Mouse (Mus musculus) neural tube, embryonic 15.5 days (tissue): ENCODE data around the gene Celf2. TPM values are rescaled to one million over a fixed set of nuclear protein-coding genes. Genes with fewer than 3 reads are reported as not detected.

Experiments
- ATAC-seq: fragments of 200-750 bp; cut with Nextera tagmentation; 2 replicates; pipeline ENCODE4 v1.8.0; 2017; ENCODE audit warnings: mild to moderate bottlenecking, moderate TSS enrichment, moderate library complexity; ENCODE audit not compliant: low FRiP score
- H3K27ac ChIP-seq: fragments of 300-500 bp; sonication (generic); replicated peaks from 2 replicates; pipeline ENCODE4 v1.5.1; 2015; ENCODE audit warnings: mild to moderate bottlenecking, inconsistent platforms
- H3K27me3 ChIP-seq: fragments of 300-500 bp; sonication (generic); replicated peaks from 2 replicates; pipeline ENCODE4 v1.6.1; 2015; ENCODE audit warnings: inconsistent platforms
- H3K36me3 ChIP-seq: fragments of 300-500 bp; sonication (generic); 2 replicates; pipeline ENCODE4 v1.6.1; 2015; ENCODE audit warnings: inconsistent platforms
- H3K4me1 ChIP-seq: fragments of 300-500 bp; sonication (generic); 2 replicates; pipeline ENCODE4 v1.6.1; 2015; ENCODE audit warnings: inconsistent platforms
- H3K4me2 ChIP-seq: fragments of 300-500 bp; sonication (generic); 2 replicates; pipeline ENCODE4 v1.6.1; 2015; ENCODE audit warnings: inconsistent platforms, mild to moderate bottlenecking, moderate library complexity
- H3K4me3 ChIP-seq: fragments of 300-500 bp; sonication (generic); replicated peaks from 2 replicates; pipeline ENCODE4 v1.5.1; 2015; ENCODE audit warnings: mild to moderate bottlenecking, inconsistent platforms
- H3K9ac ChIP-seq: fragments of 300-500 bp; sonication (generic); replicated peaks from 2 replicates; pipeline ENCODE4 v1.6.1; 2015; ENCODE audit warnings: mild to moderate bottlenecking, inconsistent platforms
- H3K9me3 ChIP-seq: fragments of 300-500 bp; sonication (generic); replicated peaks from 2 replicates; pipeline ENCODE4 v1.6.1; 2016; ENCODE audit warnings: inconsistent platforms
- WGBS: fragments of 180-500 bp; shearing (Covaris S2); methylation state at CpG from one replicate; pipeline ENCODE4 v1.1.7; 2015; ENCODE audit warnings: mixed read lengths; 5-methylcytosine and 5-hydroxymethylcytosine counted together
- polyA plus RNA-seq: library from polyadenylated mRNA; unstranded; fragments of >200 nt; fragmentation: Nextera tagmentation; extraction: Ambion mirVana; gene quantifications from 2 replicates; pipeline ENCODE4 v1.2.1, GENCODE M21; 2015

The Celf2 gene
- polyA plus RNA-seq, 1 experiment from 2014 or later = 120 TPM

GRCm38 (mm10) chr2:7519473-7519872 is 10.1 kb upstream of the Celf2 start:
- Histone ChIP-seq H3K27ac (no peak overlapping the region), H3K4me3 (no peak overlapping the region), H3K27me3 (no peaks in the 10 kb centered on the region), H3K4me1 (no peaks in the 10 kb centered on the region), H3K36me3 (no peaks in the 10 kb centered on the region), H3K4me2 (no peak overlapping the region), H3K9ac (no peak overlapping the region), H3K9me3 (no peaks in the 10 kb centered on the region)
- ATAC-seq = no peak
- WGBS = 74% methylated on average over 1 of the region's 1 CpGs

GRCm38 (mm10) chr2:7493420-7493819 is 15.9 kb downstream of the Celf2 start:
- H3K4me2 ChIP-seq = no peak overlapping the region
- no peaks in the 10 kb centered on the region for H3K36me3 ChIP-seq
- ATAC-seq = no peak
- H3K27me3 ChIP-seq = no peaks in the 10 kb centered on the region
- H3K4me1 ChIP-seq = no peaks in the 10 kb centered on the region
- no peak overlapping the region for H3K27ac ChIP-seq
- no peak overlapping the region for H3K4me3 ChIP-seq
- H3K9ac ChIP-seq = no peak overlapping the region
- no peaks in the 10 kb centered on the region for H3K9me3 ChIP-seq

- no peaks in the 10 kb centered on the region for H3K4me1 ChIP-seq
- H3K4me2 ChIP-seq = no peak overlapping the region
- 81% methylated on average over 2 of the region's 2 CpGs for WGBS
- no peak for ATAC-seq
- no peak overlapping the region for H3K27ac ChIP-seq
- H3K4me3 ChIP-seq = no peak overlapping the region
- no peaks in the 10 kb centered on the region for H3K9me3 ChIP-seq
- no peak overlapping the region for H3K9ac ChIP-seq
- no peaks in the 10 kb centered on the region for H3K36me3 ChIP-seq
- H3K27me3 ChIP-seq = no peaks in the 10 kb centered on the region
Observed at GRCm38 (mm10) chr2:7484974-7485373, 24.4 kb downstream of the Celf2 start.

GRCm38 (mm10) chr2:7482062-7482461 is 27.3 kb downstream of the Celf2 start:
- no peaks in the 10 kb centered on the region for H3K4me1 ChIP-seq
- 79% methylated on average over 4 of the region's 4 CpGs for WGBS
- no peaks in the 10 kb centered on the region for H3K9me3 ChIP-seq
- no peaks in the 10 kb centered on the region for H3K27me3 ChIP-seq
- no peak overlapping the region for H3K9ac ChIP-seq
- H3K4me2 ChIP-seq = no peak overlapping the region
- H3K4me3 ChIP-seq = no peak overlapping the region
- no peaks in the 10 kb centered on the region for H3K36me3 ChIP-seq
- ATAC-seq = no peak
- no peak overlapping the region for H3K27ac ChIP-seq

GRCm38 (mm10) chr2:7460329-7461056 is 48.9 kb downstream of the Celf2 start:
- 77% methylated on average over 5 of the region's 5 CpGs for WGBS
- Histone ChIP-seq H3K4me3 (no peak overlapping the region), H3K27ac (no peak overlapping the region)

GRCm38 (mm10) chr2:7438721-7439282 is 70.6 kb downstream of the Celf2 start:
- Histone ChIP-seq H3K36me3 (no peaks in the 10 kb centered on the region), H3K9ac (no peak overlapping the region), H3K4me1 (no peaks in the 10 kb centered on the region), H3K4me3 (no peak overlapping the region), H3K27me3 (no peaks in the 10 kb centered on the region), H3K9me3 (no peaks in the 10 kb centered on the region), H3K27ac (no peak overlapping the region), H3K4me2 (no peak overlapping the region)
- 79% methylated on average over 8 of the region's 8 CpGs for WGBS
- no peak for ATAC-seq

More at GRCm38 (mm10) chr2:7460329-7461056, 48.9 kb downstream of the Celf2 start:
- Histone ChIP-seq H3K36me3 (no peaks in the 10 kb centered on the region), H3K9ac (no peak overlapping the region), H3K4me2 (no peak overlapping the region), H3K4me1 (no peaks in the 10 kb centered on the region), H3K9me3 (no peaks in the 10 kb centered on the region), H3K27me3 (no peaks in the 10 kb centered on the region)
- ATAC-seq = no peak

GRCm38 (mm10) chr2:7426481-7426880 is 82.9 kb downstream of the Celf2 start:
- Histone ChIP-seq H3K36me3 (no peaks in the 10 kb centered on the region), H3K9ac (no peak overlapping the region)
- WGBS = 81% methylated on average over 1 of the region's 1 CpGs

GRCm38 (mm10) chr2:7400530-7400929 is 108.8 kb downstream of the Celf2 start:
- 86% methylated on average over 3 of the region's 3 CpGs for WGBS
- H3K9me3 ChIP-seq = no peaks in the 10 kb centered on the region
- H3K4me1 ChIP-seq = no peaks in the 10 kb centered on the region
- H3K27me3 ChIP-seq = no peaks in the 10 kb centered on the region
- H3K9ac ChIP-seq = no peak overlapping the region
- H3K4me3 ChIP-seq = no peak overlapping the region
- no peaks in the 10 kb centered on the region for H3K36me3 ChIP-seq
- H3K27ac ChIP-seq = no peak overlapping the region
- no peak overlapping the region for H3K4me2 ChIP-seq
- ATAC-seq = no peak

More at GRCm38 (mm10) chr2:7426481-7426880, 82.9 kb downstream of the Celf2 start:
- H3K4me1 ChIP-seq = no peaks in the 10 kb centered on the region
- no peak overlapping the region for H3K27ac ChIP-seq
- no peak overlapping the region for H3K4me3 ChIP-seq
- no peaks in the 10 kb centered on the region for H3K27me3 ChIP-seq
- H3K9me3 ChIP-seq = no peaks in the 10 kb centered on the region
- no peak overlapping the region for H3K4me2 ChIP-seq
- ATAC-seq = no peak

- Histone ChIP-seq H3K9ac (peak overlapping the region; percentile 3; the same call in 1 of the 2 replicates), H3K9me3 (no peaks in the 10 kb centered on the region), H3K27me3 (no peaks in the 10 kb centered on the region), H3K4me2 (peak overlapping the region; percentile 53), H3K4me1 (no peaks in the 10 kb centered on the region), H3K4me3 (peak overlapping the region; percentile 31), H3K36me3 (no peaks in the 10 kb centered on the region), H3K27ac (no peak overlapping the region)
- no peak for ATAC-seq
- WGBS = 18% methylated on average over 8 of the region's 8 CpGs
Observed at GRCm38 (mm10) chr2:7395935-7396334, 113.4 kb downstream of the Celf2 start.

- ATAC-seq = peak; percentile 55; the same call in 1 of the 2 replicates
- H3K9ac ChIP-seq = peak overlapping the region; percentile 3; the same call in 1 of the 2 replicates
- no peak overlapping the region for H3K27ac ChIP-seq
- no peaks in the 10 kb centered on the region for H3K9me3 ChIP-seq
- no peaks in the 10 kb centered on the region for H3K4me1 ChIP-seq
- H3K4me2 ChIP-seq = peak overlapping the region; percentile 53
- H3K27me3 ChIP-seq = no peaks in the 10 kb centered on the region
- 32% methylated on average over 7 of the region's 7 CpGs for WGBS
- H3K36me3 ChIP-seq = no peaks in the 10 kb centered on the region
- H3K4me3 ChIP-seq = peak overlapping the region; percentile 31
Observed at GRCm38 (mm10) chr2:7395473-7395872, 113.9 kb downstream of the Celf2 start.

GRCm38 (mm10) chr2:7392500-7392899 is 116.9 kb downstream of the Celf2 start:
- Histone ChIP-seq H3K36me3 (no peaks in the 10 kb centered on the region), H3K4me2 (no peak overlapping the region), H3K9ac (no peak overlapping the region), H3K4me1 (no peaks in the 10 kb centered on the region), H3K9me3 (no peaks in the 10 kb centered on the region), H3K4me3 (no peak overlapping the region), H3K27ac (no peak overlapping the region), H3K27me3 (no peaks in the 10 kb centered on the region)
- WGBS = 94% methylated on average over 2 of the region's 2 CpGs
- no peak for ATAC-seq

- Histone ChIP-seq H3K27ac (no peak overlapping the region), H3K9me3 (no peaks in the 10 kb centered on the region), H3K27me3 (no peaks in the 10 kb centered on the region), H3K9ac (no peak overlapping the region), H3K4me2 (no peak overlapping the region), H3K4me3 (no peak overlapping the region), H3K4me1 (no peaks in the 10 kb centered on the region), H3K36me3 (no peaks in the 10 kb centered on the region)
- WGBS = 86% methylated on average over 5 of the region's 5 CpGs
- no peak for ATAC-seq
Observed at GRCm38 (mm10) chr2:7389264-7389663, 120.1 kb downstream of the Celf2 start.
